Mouse (Mus musculus) CH12.LX (cell line): ENCODE data around the gene Olfr649.

Experiments
- BHLHE40 ChIP-seq: IDR thresholded peaks from 2 replicates; pipeline ENCODE4 v1.6.1; 2011; ENCODE audit warnings: mild to moderate bottlenecking, low read depth, low read length, improper control_type of control experiment
- CTCF ChIP-seq, 2 experiments: IDR thresholded peaks in 1 of 2; conservative IDR thresholded peaks in 1 of 2; 2 replicates each; pipeline ENCODE4 v1.5.1; 2011 to 2012; ENCODE audit warnings: low read depth in 2 of 2, low read length in 2 of 2, improper control_type of control experiment in 1 of 2, inconsistent platforms in 1 of 2, mild to moderate bottlenecking in 1 of 2, moderate library complexity in 1 of 2
- E2F4 ChIP-seq: IDR thresholded peaks from 2 replicates; pipeline ENCODE4 v1.6.1; 2011; ENCODE audit warnings: low read depth, low read length, improper control_type of control experiment; ENCODE audit not compliant: insufficient replicate concordance
- EP300 ChIP-seq: IDR thresholded peaks from 2 replicates; pipeline ENCODE4 v1.6.1; 2011; ENCODE audit warnings: low read length, improper control_type of control experiment
- HCFC1 ChIP-seq: IDR thresholded peaks from 2 replicates; pipeline ENCODE4 v1.6.1; 2012; ENCODE audit warnings: low read depth, mild to moderate bottlenecking, inconsistent platforms, low read length, improper control_type of control experiment
- JUND ChIP-seq: conservative IDR thresholded peaks from 2 replicates; pipeline ENCODE4 v1.6.1; 2011; ENCODE audit warnings: low read depth, low read length, improper control_type of control experiment
- MAFK ChIP-seq: IDR thresholded peaks from 2 replicates; pipeline ENCODE4 v1.6.1; 2011; ENCODE audit warnings: low read length, improper control_type of control experiment; ENCODE audit not compliant: insufficient replicate concordance
- MAX ChIP-seq: IDR thresholded peaks from 2 replicates; pipeline ENCODE4 v1.6.1; 2011; ENCODE audit warnings: low read length, improper control_type of control experiment
- NELFE ChIP-seq: IDR thresholded peaks from 2 replicates; pipeline ENCODE4 v1.6.1; 2011; ENCODE audit warnings: low read depth, low read length, improper control_type of control experiment
- POLR2A ChIP-seq: IDR thresholded peaks from 2 replicates; pipeline ENCODE4 v1.6.1; 2011; ENCODE audit warnings: low read depth, mild to moderate bottlenecking, improper control_type of control experiment, low read length
- POLR2AphosphoS2 ChIP-seq: IDR thresholded peaks from 2 replicates; pipeline ENCODE4 v1.6.1; 2011; ENCODE audit warnings: low read depth, low read length, improper control_type of control experiment
- SIN3A ChIP-seq: IDR thresholded peaks from 2 replicates; pipeline ENCODE4 v1.6.1; 2012; ENCODE audit warnings: low read length, improper control_type of control experiment, inconsistent platforms

GRCm38 (mm10) chr7:104231203-104231602 is 35.4 kb upstream of the Olfr649 start:
- TF ChIP-seq CTCF (conservative IDR thresholded peaks at IDR 0.05 in 1 of 2, IDR thresholded peaks at IDR 0.05 in 1 of 2; ENCODE audit: low read depth in 2 of 2, low read length in 2 of 2) (peak; percentile 86 to 92), NELFE (no peak), MAX (no peak), E2F4 (no peak), SIN3A (no peak), POLR2AphosphoS2 (no peak), MAFK (no peak; the same call in 1 of the 2 replicates), JUND (no peak), EP300 (no peak), POLR2A (no peak), HCFC1 (no peak), BHLHE40 (no peak)
